Mouse (Mus musculus) natural killer cell, adult 2 months (primary cell): ENCODE results near the gene Myl7.
"Not testable (repeated sequence)": the region's sequence is repeated elsewhere in the genome, so short reads cannot be mapped to it uniquely, and the experiment has no call there.

ENCODE experiments used
- DNase-seq, 2 experiments: peaks; one replicate each; pipeline ENCODE4 v3.0.0; 2022; ENCODE audit warnings: low spot score in 2 of 2

The Myl7 gene

GRCm38 (mm10) chr11:5903844-5904243 lies 5.3 kb upstream of the Myl7 start:
- no peak for DNase-seq

- DNase-seq, result no peak
Observed at GRCm38 (mm10) chr11:5902390-5902789, 3.8 kb upstream of the Myl7 start.

GRCm38 (mm10) chr11:5901950-5902349 lies 3.4 kb upstream of the Myl7 start:
- no peak for DNase-seq

GRCm38 (mm10) chr11:5901320-5901719 lies 2.7 kb upstream of the Myl7 start:
- no peak for DNase-seq

GRCm38 (mm10) chr11:5899286-5899685 lies 704 bp upstream of the Myl7 start:
- DNase-seq, result no peak

- DNase-seq, result no peak
Observed at GRCm38 (mm10) chr11:5897839-5898238, 743 bp downstream of the Myl7 start.

GRCm38 (mm10) chr11:5897230-5897629 lies 1.4 kb downstream of the Myl7 start:
- DNase-seq, result no peak

- no peak for DNase-seq
Observed at GRCm38 (mm10) chr11:5893807-5894206, 4.8 kb downstream of the Myl7 start.

GRCm38 (mm10) chr11:5892810-5893368 lies 5.7 kb downstream of the Myl7 start:
- DNase-seq, result no peak

- peak in 1 of 2 experiments; percentile 29 for DNase-seq
Observed at GRCm38 (mm10) chr11:5892151-5892591, 6.4 kb downstream of the Myl7 start.

- not testable (repeated sequence) for DNase-seq
Observed at GRCm38 (mm10) chr11:5888563-5888962, 10.0 kb downstream of the Myl7 start.

- no peak for DNase-seq
Observed at GRCm38 (mm10) chr11:5887250-5887649, 11.3 kb downstream of the Myl7 start.

GRCm38 (mm10) chr11:5886187-5886586 lies 12.4 kb downstream of the Myl7 start:
- DNase-seq, result peak; percentile 42 to 57

GRCm38 (mm10) chr11:5882518-5882917 lies 16.1 kb downstream of the Myl7 start:
- DNase-seq, result peak; percentile 78 to 87

GRCm38 (mm10) chr11:5879905-5880304 lies 18.7 kb downstream of the Myl7 start:
- peak; percentile 50 to 68 for DNase-seq

GRCm38 (mm10) chr11:5878661-5879060 lies 19.9 kb downstream of the Myl7 start:
- DNase-seq, result no peak

- peak; percentile 94 to 95 for DNase-seq
Observed at GRCm38 (mm10) chr11:5877921-5878526, 20.6 kb downstream of the Myl7 start, which contains the start of gene Pold2. Gene Pold2 (minus strand): TSS chr11:5878292.

- DNase-seq, result no peak
Observed at GRCm38 (mm10) chr11:5877421-5877820, 21.2 kb downstream of the Myl7 start.

GRCm38 (mm10) chr11:5873192-5873591 lies 25.4 kb downstream of the Myl7 start:
- DNase-seq, result no peak

GRCm38 (mm10) chr11:5872707-5873106 lies 25.9 kb downstream of the Myl7 start:
- DNase-seq, result no peak

- no peak for DNase-seq
Observed at GRCm38 (mm10) chr11:5870069-5870468, 28.5 kb downstream of the Myl7 start.

GRCm38 (mm10) chr11:5869331-5869730 lies 29.3 kb downstream of the Myl7 start:
- no peak for DNase-seq

- no peak for DNase-seq
Observed at GRCm38 (mm10) chr11:5868324-5868723, 30.3 kb downstream of the Myl7 start.

GRCm38 (mm10) chr11:5867196-5867595 lies 31.4 kb downstream of the Myl7 start:
- no peak for DNase-seq
